Mouse (Mus musculus) induced T-regulatory cell, adult 2 months (primary cell): Measurements from ENCODE around the gene Cdh4.

Experiments used
- DNase-seq: peaks from one replicate; pipeline ENCODE4 v3.0.0-alpha.2; 2012; ENCODE audit warnings: low read depth

The Cdh4 gene

GRCm38 (mm10) chr2:179679866-179680265 lies 237.6 kb downstream of the Cdh4 start:
- no peak for DNase-seq

GRCm38 (mm10) chr2:179681386-179681785 lies 239.2 kb downstream of the Cdh4 start:
- peak; percentile 19 for DNase-seq

- DNase-seq: no peak
These were observed 245.0 kb downstream of the Cdh4 start for GRCm38 (mm10) chr2:179687243-179687681.

- DNase-seq: no peak
These were observed 246.7 kb downstream of the Cdh4 start for GRCm38 (mm10) chr2:179688976-179689375.

GRCm38 (mm10) chr2:179689761-179690160 lies 247.5 kb downstream of the Cdh4 start:
- no peak for DNase-seq

- DNase-seq: no peak
These were observed 248.3 kb downstream of the Cdh4 start for GRCm38 (mm10) chr2:179690571-179690970.

- no peak for DNase-seq
These were observed 252.7 kb downstream of the Cdh4 start for GRCm38 (mm10) chr2:179694936-179695335.

GRCm38 (mm10) chr2:179697601-179698000 lies 255.4 kb downstream of the Cdh4 start:
- DNase-seq: no peak

GRCm38 (mm10) chr2:179698196-179698985 lies 256.2 kb downstream of the Cdh4 start:
- DNase-seq: no peak

- DNase-seq: no peak
These were observed 262.8 kb downstream of the Cdh4 start for GRCm38 (mm10) chr2:179705043-179705442.

- no peak for DNase-seq
These were observed 263.2 kb downstream of the Cdh4 start for GRCm38 (mm10) chr2:179705461-179705860.

- DNase-seq: no peak
These were observed 264.4 kb downstream of the Cdh4 start for GRCm38 (mm10) chr2:179706616-179707015.

- no peak for DNase-seq
These were observed 266.9 kb downstream of the Cdh4 start for GRCm38 (mm10) chr2:179709111-179709510.

GRCm38 (mm10) chr2:179712690-179713089 lies 270.5 kb downstream of the Cdh4 start:
- no peak for DNase-seq

- no peak for DNase-seq
These were observed 271.1 kb downstream of the Cdh4 start for GRCm38 (mm10) chr2:179713326-179713725.

- DNase-seq: no peak
These were observed 271.9 kb downstream of the Cdh4 start for GRCm38 (mm10) chr2:179714145-179714544.

- DNase-seq: no peak
These were observed 273.1 kb downstream of the Cdh4 start for GRCm38 (mm10) chr2:179715375-179715774.

- DNase-seq: no peak
These were observed 278.1 kb downstream of the Cdh4 start for GRCm38 (mm10) chr2:179720366-179720765.

GRCm38 (mm10) chr2:179721534-179722516 lies 279.6 kb downstream of the Cdh4 start:
- no peak for DNase-seq

- DNase-seq: no peak
These were observed 280.6 kb downstream of the Cdh4 start for GRCm38 (mm10) chr2:179722776-179723386.

- no peak for DNase-seq
These were observed 281.2 kb downstream of the Cdh4 start for GRCm38 (mm10) chr2:179723401-179723800.

GRCm38 (mm10) chr2:179729002-179729401 lies 286.8 kb downstream of the Cdh4 start:
- peak; percentile 5 for DNase-seq
